8 mouse cellular contexts compared by ENCODE assay signal in the genomic region with DNA sequence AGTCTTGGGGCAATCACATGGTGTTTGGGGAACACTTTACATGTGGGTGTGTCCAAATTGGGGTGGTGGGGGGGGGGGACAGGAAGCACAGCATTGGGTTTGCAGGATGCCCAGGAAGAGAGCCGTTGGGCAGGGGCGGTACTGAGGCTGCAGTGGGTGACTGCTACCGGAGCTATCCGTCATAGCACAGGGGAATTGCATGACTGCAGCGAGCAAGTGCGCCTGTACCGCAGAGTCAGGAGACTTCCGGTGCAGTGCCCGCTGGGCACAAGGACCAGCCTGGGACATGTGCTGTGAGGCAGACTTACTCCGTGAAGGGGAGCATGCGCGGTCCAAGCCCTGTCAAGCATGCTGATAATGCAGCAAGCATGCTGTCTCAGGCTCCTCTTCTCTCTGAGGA. TPM values are rescaled to one million over a fixed set of nuclear protein-coding genes. Genes with fewer than 3 reads are reported as not detected.
DNase-seq lines count a peak whose midpoint lies in the region; ATAC-seq and TF ChIP-seq lines count a peak whose summit lies in the region.

No protein-coding gene starts in this region.

- ATAC-seq in heart, embryonic 14.5 days (ENCODE audit: insufficient number of reproducible peaks, insufficient read depth, low FRiP score, low read depth): 0 out of 2 replicates have a peak, but pooled peaks have one; percentile 43
- ATAC-seq in heart, embryonic 16.5 days (replicated peaks; ENCODE audit: extremely low read depth, insufficient read depth, low FRiP score): peak; percentile 19; the same call in 1 of the 2 replicates
- ATAC-seq in midbrain, postnatal 0 days (ENCODE audit: low FRiP score): no peak

- 0 out of 4 replicates have a peak, but pooled peaks cover 4 to 11% of the 10 kb centered on the region in 2 experiments for H3K4me1 ChIP-seq in heart, embryonic 14.5 days (ENCODE audit: control insufficient read depth in 2 of 2, insufficient read depth in 2 of 2, low read length in 2 of 2)
- H3K4me1 ChIP-seq in heart, embryonic 16.5 days (ENCODE audit: control insufficient read depth, insufficient read depth, low read length): peaks cover 10% of the 10 kb centered on the region
- no peaks in the 10 kb centered on the region for H3K4me1 ChIP-seq in midbrain, postnatal 0 days (ENCODE audit: insufficient read depth, low read length)

- H3K9ac ChIP-seq in heart, embryonic 14.5 days (ENCODE audit: low read length): no peak overlapping the region
- H3K9ac ChIP-seq in heart, embryonic 16.5 days (ENCODE audit: low read length): no peak overlapping the region
- no peak overlapping the region for H3K9ac ChIP-seq in midbrain, postnatal 0 days (replicated peaks; ENCODE audit: low read length, poor library complexity, severe bottlenecking)

- no peaks in the 10 kb centered on the region for H3K9me3 ChIP-seq in heart, embryonic 14.5 days (ENCODE audit: control insufficient read depth, low read length)
- H3K9me3 ChIP-seq in heart, embryonic 16.5 days (replicated peaks; ENCODE audit: control insufficient read depth, low read length): no peaks in the 10 kb centered on the region
- no peaks in the 10 kb centered on the region for H3K9me3 ChIP-seq in midbrain, postnatal 0 days (ENCODE audit: low read length)

- TF ChIP-seq CTCF in midbrain, postnatal 0 days (IDR thresholded peaks at IDR 0.05): no peak

- H3K4me3 ChIP-seq in heart, embryonic 14.5 days (ENCODE audit: control insufficient read depth in 1 of 2, insufficient read depth in 1 of 2, low read depth in 1 of 2, low read length in 2 of 2): no peak overlapping the region
- no peak overlapping the region for H3K4me3 ChIP-seq in heart, embryonic 16.5 days (ENCODE audit: low read length)
- H3K4me3 ChIP-seq in midbrain, postnatal 0 days (ENCODE audit: low read depth, low read length): no peak overlapping the region

- peaks cover 96% of the 10 kb centered on the region for H3K36me3 ChIP-seq in heart, embryonic 14.5 days (ENCODE audit: control insufficient read depth, insufficient read depth, low read length)
- H3K36me3 ChIP-seq in heart, embryonic 16.5 days (ENCODE audit: control insufficient read depth, insufficient read depth): peaks cover 39% of the 10 kb centered on the region
- H3K36me3 ChIP-seq in midbrain, postnatal 0 days (ENCODE audit: insufficient read depth, low read length): no peaks in the 10 kb centered on the region

- no peak overlapping the region for H3K4me2 ChIP-seq in heart, embryonic 14.5 days (ENCODE audit: low read length)
- peak overlapping the region; percentile 26; the same call in 1 of the 2 replicates for H3K4me2 ChIP-seq in heart, embryonic 16.5 days (ENCODE audit: low read depth, low read length)
- H3K4me2 ChIP-seq in midbrain, postnatal 0 days (ENCODE audit: low read depth, low read length, poor library complexity, severe bottlenecking): no peak overlapping the region

- DNase-seq in heart, postnatal 14 days: no peak
- DNase-seq in lung, postnatal 25 days (ENCODE audit: low spot score): peak; percentile 46
- DNase-seq in testis, postnatal 10 days (ENCODE audit: low spot score): peak; percentile 43
- no peak for DNase-seq in right cerebral cortex, postnatal 14 days
- no peak for DNase-seq in midbrain, postnatal 0 days (ENCODE audit: low spot score)
- DNase-seq in layer of hippocampus, adult 18-20 months (ENCODE audit: low spot score in 2 of 2): no peak

- H3K27me3 ChIP-seq in heart, embryonic 14.5 days (ENCODE audit: control insufficient read depth, insufficient read depth, low read length): no peaks in the 10 kb centered on the region
- no peaks in the 10 kb centered on the region for H3K27me3 ChIP-seq in heart, embryonic 16.5 days (ENCODE audit: control insufficient read depth, insufficient read depth, low read length)
- H3K27me3 ChIP-seq in midbrain, postnatal 0 days (ENCODE audit: insufficient read depth, low read length): no peaks in the 10 kb centered on the region

- WGBS in heart, embryonic 14.5 days: 59% methylated on average over 12 of the region's 12 CpGs
- 62% methylated on average over 12 of the region's 12 CpGs for WGBS in heart, embryonic 16.5 days
- WGBS in midbrain, postnatal 0 days: 68% methylated on average over 12 of the region's 12 CpGs

- intact Hi-C loops in heart, postnatal 14 days (cut with DNase I): no loop called here

- H3K27ac ChIP-seq in heart, embryonic 14.5 days (replicated peaks in 1 of 2; ENCODE audit: control insufficient read depth in 1 of 2, insufficient read depth in 1 of 2, low read depth in 2 of 2, low read length in 2 of 2): no peak overlapping the region
- peak overlapping the region; percentile 27; the same call in 1 of the 2 replicates for H3K27ac ChIP-seq in heart, embryonic 16.5 days (ENCODE audit: low read length)
- no peak overlapping the region for H3K27ac ChIP-seq in midbrain, postnatal 0 days (ENCODE audit: low read depth, low read length)

RNA-seq across cellular contexts. Expression of a gene that starts 42.2 kb away (rescaled TPM):
- polyA plus RNA-seq in heart, embryonic 14.5 days (2014; fragmentation: Nextera tagmentation; extraction: Ambion mirVana): not detected in 2 replicates
- under 1 TPM; 0.12 to 0.17 TPM for total RNA-seq in heart, postnatal 14 days (2021)
- 0.16 and 1.5 TPM in 2 replicates for polyA plus RNA-seq in heart, embryonic 16.5 days (2015; fragmentation: Nextera tagmentation; extraction: Ambion mirVana)
- 0.05 TPM in 1 of 2 replicates, not detected in the other for total RNA-seq in midbrain, postnatal 0 days (2014; rRNA removed)
- polyA plus RNA-seq in midbrain, postnatal 0 days (2015; fragmentation: Nextera tagmentation; extraction: Ambion mirVana): not detected in 2 replicates
- not detected for total RNA-seq in layer of hippocampus, adult 18-20 months (2021)

Comparison
In these comparisons a context has a peak if more than half of its experiments do, and no peak if none do; other contexts are left out.
1. DNase-seq: peak in lung, postnatal 25 days (single experiment) and testis, postnatal 10 days (single experiment); none in heart, postnatal 14 days (0 of 2), right cerebral cortex, postnatal 14 days (single experiment), midbrain, postnatal 0 days (single experiment) and layer of hippocampus, adult 18-20 months (0 of 2).